Mouse (Mus musculus) embryonic facial prominence, embryonic 13.5 days (tissue): Measurements from ENCODE around the gene Adnp. TPM values are rescaled to one million over a fixed set of nuclear protein-coding genes. Genes with fewer than 3 reads are reported as not detected.

Experiments
- ATAC-seq: fragments of 200-750 bp; cut with Nextera tagmentation; 2 replicates; pipeline ENCODE4 v1.8.0; 2017; ENCODE audit warnings: low read depth; ENCODE audit not compliant: insufficient number of reproducible peaks, insufficient read depth, low FRiP score, low TSS enrichment
- H3K27ac ChIP-seq: fragments of 300-500 bp; sonication (generic); 2 replicates; pipeline ENCODE4 v1.5.1; 2015; ENCODE audit warnings: moderate library complexity, mild to moderate bottlenecking, inconsistent platforms
- H3K27me3 ChIP-seq: fragments of 300-500 bp; sonication (generic); 2 replicates; pipeline ENCODE4 v1.6.1; 2015; ENCODE audit warnings: mild to moderate bottlenecking, inconsistent platforms
- H3K36me3 ChIP-seq: fragments of 300-500 bp; sonication (generic); 2 replicates; pipeline ENCODE4 v1.6.1; 2015; ENCODE audit warnings: mild to moderate bottlenecking, inconsistent platforms
- H3K4me1 ChIP-seq: fragments of 300-500 bp; sonication (generic); 2 replicates; pipeline ENCODE4 v1.6.1; 2015; ENCODE audit warnings: inconsistent platforms
- H3K4me2 ChIP-seq: fragments of 300-500 bp; sonication (generic); 2 replicates; pipeline ENCODE4 v1.6.1; 2015; ENCODE audit warnings: moderate library complexity, mild to moderate bottlenecking, inconsistent platforms
- H3K4me3 ChIP-seq: fragments of 300-500 bp; sonication (generic); 2 replicates; pipeline ENCODE4 v1.5.1; 2015; ENCODE audit warnings: mild to moderate bottlenecking, inconsistent platforms
- H3K9ac ChIP-seq: fragments of 300-500 bp; sonication (generic); 2 replicates; pipeline ENCODE4 v1.6.1; 2015; ENCODE audit warnings: mild to moderate bottlenecking, inconsistent platforms
- H3K9me3 ChIP-seq: fragments of 300-500 bp; sonication (generic); 2 replicates; pipeline ENCODE4 v1.6.1; 2016; ENCODE audit warnings: inconsistent platforms
- WGBS: fragments of 180-500 bp; shearing (Covaris S2); methylation state at CpG from one replicate; pipeline ENCODE4 v1.1.7; 2015; ENCODE audit warnings: mixed read lengths; 5-methylcytosine and 5-hydroxymethylcytosine counted together
- polyA plus RNA-seq: library from polyadenylated mRNA; unstranded; fragments of >200 nt; fragmentation: Nextera tagmentation; extraction: Ambion mirVana; gene quantifications from 2 replicates; pipeline ENCODE4 v1.2.1, GENCODE M21; 2015

Adnp gene
- 3.1 and 3.9 TPM in 2 replicates for polyA plus RNA-seq

- peak; percentile 87 for ATAC-seq
Observed at GRCm38 (mm10) chr2:168206725-168207644, at the start of gene Adnp. Adnp (minus strand) TSS chr2:168207112.

GRCm38 (mm10) chr2:168256506-168256905 lies 49.6 kb upstream of the Adnp start:
- no peak overlapping the region for H3K9ac ChIP-seq
- H3K27me3 ChIP-seq, result no peaks in the 10 kb centered on the region
- ATAC-seq, result no peak
- H3K27ac ChIP-seq, result no peak overlapping the region
- WGBS, result 83% methylated on average over 3 of the region's 3 CpGs
- 0 out of 2 replicates have a peak, but pooled peaks cover 3% of the 10 kb centered on the region for H3K4me1 ChIP-seq
- H3K4me2 ChIP-seq, result no peak overlapping the region
- no peaks in the 10 kb centered on the region for H3K36me3 ChIP-seq
- H3K9me3 ChIP-seq, result no peaks in the 10 kb centered on the region
- no peak overlapping the region for H3K4me3 ChIP-seq

More at GRCm38 (mm10) chr2:168206725-168207644, at the start of gene Adnp:
- Histone ChIP-seq H3K36me3 (peaks cover 60% of the 10 kb centered on the region), H3K4me2 (peak within 1 kb of the TSS; percentile 74), H3K27ac (peak within 1 kb of the TSS; percentile 99), H3K4me1 (peaks cover 26% of the 10 kb centered on the region), H3K9me3 (no peaks in the 10 kb centered on the region), H3K4me3 (peak within 1 kb of the TSS; percentile 100), H3K9ac (peak within 1 kb of the TSS; percentile 100), H3K27me3 (no peaks in the 10 kb centered on the region)
- WGBS, result 1% methylated on average over 57 of the region's 89 CpGs

- Histone ChIP-seq H3K9me3 (no peaks in the 10 kb centered on the region), H3K4me3 (no peak overlapping the region), H3K36me3 (no peaks in the 10 kb centered on the region), H3K4me2 (no peak overlapping the region), H3K9ac (no peak overlapping the region), H3K4me1 (0 out of 2 replicates have a peak, but pooled peaks cover 3% of the 10 kb centered on the region), H3K27ac (no peak overlapping the region), H3K27me3 (no peaks in the 10 kb centered on the region)
- 71% methylated on average over 7 of the region's 7 CpGs for WGBS
- no peak for ATAC-seq
Observed at GRCm38 (mm10) chr2:168253822-168254221, 46.9 kb upstream of the Adnp start.

- Histone ChIP-seq H3K27ac (no peak overlapping the region), H3K9me3 (no peaks in the 10 kb centered on the region), H3K4me1 (0 out of 2 replicates have a peak, but pooled peaks cover 3% of the 10 kb centered on the region), H3K4me2 (peak overlapping the region; percentile 36), H3K27me3 (no peaks in the 10 kb centered on the region), H3K9ac (no peak overlapping the region), H3K4me3 (no peak overlapping the region), H3K36me3 (no peaks in the 10 kb centered on the region)
- WGBS, result 14% methylated on average over 16 of the region's 16 CpGs
- no peak for ATAC-seq
Observed at GRCm38 (mm10) chr2:168252639-168253292, 45.9 kb upstream of the Adnp start.

- H3K4me1 ChIP-seq, result peaks cover 3% of the 10 kb centered on the region; the same call in 1 of the 2 replicates
- no peaks in the 10 kb centered on the region for H3K36me3 ChIP-seq
- H3K9ac ChIP-seq, result no peak overlapping the region
- H3K9me3 ChIP-seq, result no peaks in the 10 kb centered on the region
- ATAC-seq, result no peak
- WGBS, result 13% methylated on average over 8 of the region's 8 CpGs
- no peak overlapping the region for H3K4me2 ChIP-seq
- no peak overlapping the region for H3K27ac ChIP-seq
- H3K27me3 ChIP-seq, result no peaks in the 10 kb centered on the region; the same call in 1 of the 2 replicates
- H3K4me3 ChIP-seq, result no peak overlapping the region
Observed at GRCm38 (mm10) chr2:168250270-168250669, 43.4 kb upstream of the Adnp start.

- Histone ChIP-seq H3K4me3 (no peak overlapping the region), H3K9ac (no peak overlapping the region), H3K4me1 (no peaks in the 10 kb centered on the region; the same call in 1 of the 2 replicates), H3K36me3 (no peaks in the 10 kb centered on the region), H3K27me3 (no peaks in the 10 kb centered on the region; the same call in 1 of the 2 replicates), H3K9me3 (no peaks in the 10 kb centered on the region), H3K4me2 (no peak overlapping the region), H3K27ac (no peak overlapping the region)
- ATAC-seq, result no peak
- 10% methylated on average over 2 of the region's 2 CpGs for WGBS
Observed at GRCm38 (mm10) chr2:168248856-168249245, 41.9 kb upstream of the Adnp start.

GRCm38 (mm10) chr2:168248167-168248855 lies 41.4 kb upstream of the Adnp start:
- Histone ChIP-seq H3K9me3 (no peaks in the 10 kb centered on the region), H3K27ac (no peak overlapping the region), H3K4me1 (no peaks in the 10 kb centered on the region; the same call in 1 of the 2 replicates), H3K4me3 (no peak overlapping the region), H3K36me3 (no peaks in the 10 kb centered on the region), H3K4me2 (no peak overlapping the region), H3K27me3 (no peaks in the 10 kb centered on the region; the same call in 1 of the 2 replicates), H3K9ac (no peak overlapping the region)
- WGBS, result 70% methylated on average over 8 of the region's 8 CpGs
- ATAC-seq, result no peak

- Histone ChIP-seq H3K27me3 (no peaks in the 10 kb centered on the region; the same call in 1 of the 2 replicates), H3K4me2 (no peak overlapping the region), H3K4me1 (no peaks in the 10 kb centered on the region; the same call in 1 of the 2 replicates), H3K4me3 (no peak overlapping the region), H3K27ac (no peak overlapping the region), H3K36me3 (no peaks in the 10 kb centered on the region), H3K9me3 (no peaks in the 10 kb centered on the region), H3K9ac (no peak overlapping the region)
- 33% methylated on average over 8 of the region's 8 CpGs for WGBS
- no peak for ATAC-seq
Observed at GRCm38 (mm10) chr2:168245571-168245970, 38.7 kb upstream of the Adnp start.

- H3K4me2 ChIP-seq, result no peak overlapping the region
- H3K27ac ChIP-seq, result no peak overlapping the region
- H3K9me3 ChIP-seq, result no peaks in the 10 kb centered on the region
- ATAC-seq, result no peak
- H3K4me3 ChIP-seq, result no peak overlapping the region
- WGBS, result 65% methylated on average over 4 of the region's 4 CpGs
- no peaks in the 10 kb centered on the region; the same call in 1 of the 2 replicates for H3K27me3 ChIP-seq
- no peaks in the 10 kb centered on the region for H3K36me3 ChIP-seq
- no peaks in the 10 kb centered on the region; the same call in 1 of the 2 replicates for H3K4me1 ChIP-seq
- no peak overlapping the region for H3K9ac ChIP-seq
Observed at GRCm38 (mm10) chr2:168243278-168243677, 36.4 kb upstream of the Adnp start.

- no peaks in the 10 kb centered on the region; the same call in 1 of the 2 replicates for H3K27me3 ChIP-seq
- no peak overlapping the region for H3K27ac ChIP-seq
- H3K4me3 ChIP-seq, result no peak overlapping the region
- H3K4me2 ChIP-seq, result no peak overlapping the region
- no peaks in the 10 kb centered on the region for H3K9me3 ChIP-seq
- no peaks in the 10 kb centered on the region for H3K36me3 ChIP-seq
- no peaks in the 10 kb centered on the region; the same call in 1 of the 2 replicates for H3K4me1 ChIP-seq
- ATAC-seq, result peak; percentile 23; the same call in 1 of the 2 replicates
- no peak overlapping the region for H3K9ac ChIP-seq
Observed at GRCm38 (mm10) chr2:168242841-168243240, 35.9 kb upstream of the Adnp start.

GRCm38 (mm10) chr2:168238335-168238734 lies 31.4 kb upstream of the Adnp start:
- Histone ChIP-seq H3K4me1 (no peaks in the 10 kb centered on the region), H3K4me2 (no peak overlapping the region), H3K27me3 (no peaks in the 10 kb centered on the region), H3K9ac (no peak overlapping the region), H3K4me3 (no peak overlapping the region), H3K36me3 (peaks cover 13% of the 10 kb centered on the region), H3K9me3 (no peaks in the 10 kb centered on the region), H3K27ac (no peak overlapping the region)
- no peak for ATAC-seq
- WGBS, result 87% methylated on average over 4 of the region's 4 CpGs
